Mouse (Mus musculus): ENCODE measurements around the gene Arhgef3.
"Not testable (repeated sequence)": the region's sequence is repeated elsewhere in the genome, so short reads cannot be mapped to it uniquely, and the experiment has no call there.

Gene Arhgef3

DNA sequence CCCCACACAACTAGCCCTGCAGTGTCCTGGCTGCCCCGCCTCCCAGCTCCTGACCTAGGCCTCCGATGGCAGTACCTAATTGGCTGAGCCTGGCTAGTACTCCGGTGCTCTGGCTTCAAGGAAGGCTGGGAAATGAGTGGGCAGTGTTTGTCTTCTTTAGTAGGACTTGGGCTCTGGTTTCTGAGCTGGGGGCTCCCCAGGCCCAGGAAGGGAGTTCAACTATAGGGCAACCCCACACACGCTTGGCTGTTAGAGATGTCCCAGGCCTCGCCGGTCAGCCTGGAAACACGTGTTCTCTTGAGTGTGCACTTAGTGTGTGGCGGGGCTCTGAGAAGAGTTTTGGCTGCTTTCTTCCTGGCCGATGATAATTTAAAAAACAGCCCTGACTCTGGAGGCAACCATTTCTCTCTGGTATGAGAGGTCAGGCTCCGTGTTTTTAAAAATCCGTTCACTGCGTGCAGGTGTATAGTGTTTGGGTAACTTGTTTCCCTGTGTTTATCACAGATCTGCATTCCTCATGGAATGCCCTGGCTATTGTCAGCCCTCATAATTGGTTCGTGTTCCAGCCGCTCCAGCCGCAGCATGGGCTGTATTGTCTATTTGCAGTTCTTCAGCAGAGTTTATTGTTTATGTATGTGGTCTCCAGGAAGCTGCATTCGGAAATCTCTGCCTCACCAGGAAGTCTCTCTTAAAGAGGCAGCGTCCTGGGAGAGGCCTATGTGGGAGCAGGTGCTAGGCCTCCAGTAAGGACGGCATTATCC lies 115.7 kb downstream of the Arhgef3 start:
- DNase-seq (ENCODE audit: low spot score in 2 of 2) = no peak

DNA sequence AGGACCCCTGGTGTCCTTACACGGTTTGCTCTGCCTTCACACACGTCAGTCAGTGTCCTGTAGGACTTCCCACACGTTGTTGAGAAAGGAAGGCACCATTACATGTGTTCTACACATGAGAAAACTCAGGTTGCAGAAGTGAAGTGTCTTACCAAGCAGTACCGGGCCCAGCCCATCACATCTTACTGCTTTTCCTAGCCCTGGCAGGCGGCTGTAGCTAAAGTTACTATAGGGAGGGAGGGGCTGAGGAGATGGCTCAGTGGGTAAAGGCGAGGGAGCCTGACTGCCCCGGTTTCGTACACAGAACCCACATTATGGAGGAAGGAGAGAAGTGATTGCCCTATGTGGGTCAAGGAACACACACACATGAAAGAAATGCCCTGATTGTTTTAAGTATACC lies 116.8 kb downstream of the Arhgef3 start:
- no peak for DNase-seq (ENCODE audit: low spot score in 2 of 2)

- DNase-seq (ENCODE audit: low spot score in 2 of 2) = no peak
Measured at GRCm38 (mm10) chr14:27231974-27232780, 117.5 kb downstream of the Arhgef3 start.

GRCm38 (mm10) chr14:27233056-27233455 lies 118.4 kb downstream of the Arhgef3 start:
- DNase-seq (ENCODE audit: low spot score in 2 of 2) = no peak

GRCm38 (mm10) chr14:27233656-27234055 lies 119.0 kb downstream of the Arhgef3 start:
- DNase-seq (ENCODE audit: low spot score in 2 of 2) = no peak

GRCm38 (mm10) chr14:27234270-27234840 lies 119.7 kb downstream of the Arhgef3 start:
- no peak for DNase-seq (ENCODE audit: low spot score in 2 of 2)

- DNase-seq (ENCODE audit: low spot score in 2 of 2) = no peak
Measured at GRCm38 (mm10) chr14:27235897-27236553, 121.3 kb downstream of the Arhgef3 start.

- DNase-seq (ENCODE audit: low spot score in 2 of 2) = peak in 1 of 2 experiments; percentile 23
Measured at GRCm38 (mm10) chr14:27237522-27238187, 123.0 kb downstream of the Arhgef3 start.

DNA sequence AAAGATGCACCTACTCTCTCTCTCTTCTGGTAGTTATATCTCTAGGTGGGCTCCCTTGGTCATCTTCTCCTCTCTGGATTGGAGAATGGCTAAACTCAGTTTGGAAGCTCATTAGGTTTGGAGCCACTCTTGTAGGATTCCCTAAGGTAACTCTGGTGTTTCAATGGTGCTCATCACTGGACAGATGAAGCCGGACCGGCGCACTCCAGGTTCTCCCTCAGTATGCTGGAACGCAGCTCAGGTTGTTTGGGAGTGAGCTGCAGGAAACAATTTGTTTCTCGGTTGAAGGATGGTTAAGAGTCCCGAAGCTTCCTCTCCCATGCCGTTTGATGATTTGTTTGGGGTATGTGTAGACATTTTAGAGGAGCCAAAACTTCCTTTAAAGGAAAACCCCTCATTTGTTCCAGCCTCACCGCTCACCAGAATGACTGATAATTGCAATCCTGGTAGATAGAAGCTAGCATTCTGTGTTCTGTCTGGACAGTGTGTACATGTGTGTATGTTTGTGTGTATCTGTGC lies 124.0 kb downstream of the Arhgef3 start:
- no peak for DNase-seq (ENCODE audit: low spot score in 2 of 2)

- no peak for DNase-seq (ENCODE audit: low spot score in 2 of 2)
Measured at GRCm38 (mm10) chr14:27239551-27240091, 124.9 kb downstream of the Arhgef3 start.

- no peak for DNase-seq (ENCODE audit: low spot score in 2 of 2)
Measured at GRCm38 (mm10) chr14:27242253-27242652, 127.6 kb downstream of the Arhgef3 start.

DNA sequence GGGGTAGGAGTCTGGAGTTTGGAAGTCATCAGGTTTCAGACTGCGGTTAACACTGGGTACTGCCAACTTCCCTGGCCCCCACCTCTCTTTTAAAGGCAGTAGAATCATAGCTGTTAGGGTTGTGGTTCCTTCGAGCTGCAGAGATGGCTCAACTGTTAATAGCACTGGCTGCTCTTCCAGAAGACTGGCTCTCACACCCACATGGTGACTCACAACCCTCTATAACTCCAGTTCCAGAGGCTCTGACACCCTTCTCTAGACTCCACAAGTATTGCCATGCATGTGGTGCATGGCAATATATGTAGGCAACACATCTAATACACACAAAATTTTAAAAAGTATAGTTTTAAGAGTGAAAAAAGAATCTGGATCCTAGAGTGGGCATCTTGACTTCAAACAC lies 128.1 kb downstream of the Arhgef3 start:
- DNase-seq (ENCODE audit: low spot score in 2 of 2) = no peak

DNA sequence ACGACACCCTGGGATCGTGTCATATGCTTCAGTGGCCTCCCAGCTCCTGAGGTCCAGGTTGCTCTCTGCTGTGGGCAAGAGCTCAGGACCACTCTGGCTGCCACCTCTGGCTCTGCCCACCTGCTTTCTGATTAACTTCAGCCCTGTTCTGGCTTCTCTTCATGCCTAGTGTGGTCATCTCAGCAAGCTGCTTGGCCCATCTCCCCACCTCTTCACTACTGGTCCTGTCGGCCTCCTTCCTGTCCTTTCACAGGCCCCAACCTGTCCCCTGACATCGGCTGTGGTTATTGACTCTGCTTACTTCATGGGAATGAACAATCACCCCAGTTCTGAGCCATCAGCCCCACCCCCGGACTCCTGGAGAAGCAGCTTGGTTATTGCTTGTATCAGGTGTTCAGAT lies 128.9 kb downstream of the Arhgef3 start:
- no peak for DNase-seq (ENCODE audit: low spot score in 2 of 2)

GRCm38 (mm10) chr14:27244898-27245297 lies 130.2 kb downstream of the Arhgef3 start:
- no peak for DNase-seq (ENCODE audit: low spot score in 2 of 2)

DNA sequence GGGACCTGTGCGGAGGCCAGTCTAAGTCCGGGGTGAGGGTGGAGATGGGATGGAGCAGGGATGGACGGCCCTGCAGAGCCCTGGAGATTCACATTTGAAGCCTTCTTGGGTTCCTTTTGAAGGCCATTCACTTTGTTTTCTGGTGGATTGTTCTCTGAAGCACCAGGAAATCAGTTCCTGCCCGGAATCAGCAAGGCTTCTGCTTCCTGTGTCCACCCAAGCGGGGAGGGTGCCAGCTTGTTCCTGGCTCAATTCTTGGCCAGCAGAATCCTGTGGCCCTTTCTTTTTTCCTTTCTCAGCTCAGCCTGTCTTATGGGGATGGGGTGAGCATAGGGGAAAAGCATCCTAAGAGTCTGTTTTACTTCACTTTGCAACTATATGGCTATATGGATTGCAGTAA lies 131.7 kb downstream of the Arhgef3 start:
- no peak for DNase-seq (ENCODE audit: low spot score in 2 of 2)

GRCm38 (mm10) chr14:27246948-27247347 lies 132.2 kb downstream of the Arhgef3 start:
- not testable (repeated sequence) for DNase-seq (ENCODE audit: low spot score in 2 of 2)

- no peak for DNase-seq (ENCODE audit: low spot score in 2 of 2)
Measured at GRCm38 (mm10) chr14:27249121-27249520, 134.4 kb downstream of the Arhgef3 start.

- no peak for DNase-seq (ENCODE audit: low spot score in 2 of 2)
Measured at GRCm38 (mm10) chr14:27250281-27250789, 135.6 kb downstream of the Arhgef3 start.

DNA sequence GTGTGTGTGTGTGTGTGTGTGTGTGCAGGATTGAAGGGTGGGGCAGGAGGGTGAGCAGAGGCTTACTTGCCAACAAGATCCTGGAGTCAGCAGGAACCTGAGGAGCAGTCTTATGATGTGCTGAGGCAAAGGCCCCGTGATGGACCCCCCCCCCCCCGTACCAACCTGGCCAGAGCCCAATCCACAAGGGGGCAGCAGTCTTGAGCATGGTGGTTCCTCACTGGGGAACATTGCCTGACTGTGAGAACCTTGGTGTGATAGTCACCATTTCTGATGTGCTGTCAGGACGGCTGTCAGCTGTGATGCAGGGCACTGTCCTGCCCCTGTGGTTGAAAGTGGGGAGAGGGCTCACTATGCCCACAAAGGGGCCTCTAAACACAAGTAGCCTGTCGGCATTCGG lies 138.7 kb downstream of the Arhgef3 start:
- DNase-seq (ENCODE audit: low spot score in 2 of 2) = no peak

DNA sequence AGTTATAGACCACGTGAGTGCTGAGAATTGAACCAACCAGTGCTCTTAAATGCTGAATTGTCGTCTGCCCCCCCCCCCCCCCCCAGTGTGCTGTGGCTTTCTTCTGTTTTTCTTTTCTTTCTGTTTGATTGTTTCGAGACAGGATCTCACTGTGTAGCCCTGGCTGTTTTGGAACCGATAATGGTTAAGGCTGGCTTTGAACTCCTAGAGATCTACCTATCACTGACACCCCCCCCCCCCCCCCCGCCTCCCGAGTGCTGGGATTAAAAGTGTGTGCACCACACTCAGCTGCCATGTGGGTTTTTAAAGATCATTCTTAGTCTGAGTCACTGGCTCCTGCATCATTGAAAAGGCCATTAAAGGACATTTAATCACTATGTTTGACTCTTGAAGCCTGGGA lies 147.7 kb downstream of the Arhgef3 start:
- DNase-seq (ENCODE audit: low spot score in 2 of 2) = no peak

GRCm38 (mm10) chr14:27266601-27267000 lies 151.9 kb downstream of the Arhgef3 start:
- DNase-seq (ENCODE audit: low spot score in 2 of 2) = no peak

Measured in spleen, postnatal 14 days (tissue).